Mouse (Mus musculus) intestine, postnatal 0 days (tissue): ENCODE measurements at regions not wholly inside any gene's neighbourhood (a gene's known extent, or its start where the extent isn't known, plus 50 kb on each side); places are given as distances from the start of the nearest gene placed in this dataset.

Source experiments
- ATAC-seq: fragments of 200-750 bp; cut with Nextera tagmentation; 2 replicates; pipeline ENCODE4 v1.8.0; 2017; ENCODE audit warnings: mild to moderate bottlenecking, moderate TSS enrichment, moderate library complexity
- H3K27ac ChIP-seq: fragments of 300-500 bp; sonication (generic); 2 replicates; pipeline ENCODE4 v1.5.1; 2014; ENCODE audit warnings: mild to moderate bottlenecking, low read depth, low read length, moderate library complexity
- H3K27me3 ChIP-seq: fragments of 300-500 bp; sonication (generic); replicated peaks from 2 replicates; pipeline ENCODE4 v1.6.1; 2014; ENCODE audit warnings: low read length, mixed read lengths; ENCODE audit not compliant: control insufficient read depth, insufficient read depth
- H3K36me3 ChIP-seq: fragments of 300-500 bp; sonication (generic); 2 replicates; pipeline ENCODE4 v1.6.1; 2014; ENCODE audit warnings: mild to moderate bottlenecking, moderate library complexity; ENCODE audit not compliant: control insufficient read depth, insufficient read depth
- H3K4me1 ChIP-seq: fragments of 300-500 bp; sonication (generic); replicated peaks from 2 replicates; pipeline ENCODE4 v1.6.1; 2014; ENCODE audit warnings: antibody characterized with exemption, low read length, mixed read lengths; ENCODE audit not compliant: control insufficient read depth, insufficient read depth
- H3K4me2 ChIP-seq: fragments of 300-500 bp; sonication (generic); replicated peaks from 2 replicates; pipeline ENCODE4 v1.6.1; 2014; ENCODE audit warnings: low read depth, mild to moderate bottlenecking, moderate library complexity
- H3K4me3 ChIP-seq: fragments of 300-500 bp; sonication (generic); 2 replicates; pipeline ENCODE4 v1.5.1; 2014; ENCODE audit warnings: low read depth, low read length
- H3K9ac ChIP-seq: fragments of 300-500 bp; sonication (generic); 2 replicates; pipeline ENCODE4 v1.6.1; 2014; ENCODE audit warnings: mild to moderate bottlenecking, low read depth, low read length
- H3K9me3 ChIP-seq: fragments of 300-500 bp; sonication (generic); 2 replicates; pipeline ENCODE4 v1.6.1; 2016; ENCODE audit warnings: mixed run types; ENCODE audit not compliant: control insufficient read depth
- CTCF ChIP-seq: sonication (generic); IDR thresholded peaks from 2 replicates; pipeline ENCODE4 v1.5.1; 2016; ENCODE audit warnings: low read depth, mild to moderate bottlenecking, control low read depth, antibody characterized with exemption, moderate library complexity
- WGBS: fragments of 180-500 bp; shearing (Covaris S2); extraction: QIAGEN DNeasy Blood & Tissue Kit; methylation state at CpG from one replicate; pipeline ENCODE4 v1.1.7; 2014; 5-methylcytosine and 5-hydroxymethylcytosine counted together

GRCm38 (mm10) chr16:55474950-55475525 lies 177.3 kb upstream of the Zpld1 start:
- no peak for TF ChIP-seq CTCF
- H3K27ac ChIP-seq: no peak overlapping the region
- ATAC-seq: no peak
- no peak overlapping the region for H3K9ac ChIP-seq
- 87% methylated on average over 7 of the region's 7 CpGs for WGBS
- no peak overlapping the region for H3K4me3 ChIP-seq
- H3K27me3 ChIP-seq: no peaks in the 10 kb centered on the region
- H3K9me3 ChIP-seq: no peaks in the 10 kb centered on the region
- H3K4me1 ChIP-seq: no peaks in the 10 kb centered on the region
- no peak overlapping the region for H3K4me2 ChIP-seq
- H3K36me3 ChIP-seq: no peaks in the 10 kb centered on the region

- no peak overlapping the region for H3K9ac ChIP-seq
- no peak overlapping the region for H3K4me3 ChIP-seq
- H3K9me3 ChIP-seq: no peaks in the 10 kb centered on the region
- no peaks in the 10 kb centered on the region for H3K27me3 ChIP-seq
- no peak for TF ChIP-seq CTCF
- no peak for ATAC-seq
- no peak overlapping the region for H3K4me2 ChIP-seq
- WGBS: 49% methylated on average over 4 of the region's 4 CpGs
- no peak overlapping the region for H3K27ac ChIP-seq
- no peaks in the 10 kb centered on the region for H3K36me3 ChIP-seq
- H3K4me1 ChIP-seq: no peaks in the 10 kb centered on the region
These were observed 173.6 kb upstream of the Zpld1 start for GRCm38 (mm10) chr16:55471396-55471795.

DNA sequence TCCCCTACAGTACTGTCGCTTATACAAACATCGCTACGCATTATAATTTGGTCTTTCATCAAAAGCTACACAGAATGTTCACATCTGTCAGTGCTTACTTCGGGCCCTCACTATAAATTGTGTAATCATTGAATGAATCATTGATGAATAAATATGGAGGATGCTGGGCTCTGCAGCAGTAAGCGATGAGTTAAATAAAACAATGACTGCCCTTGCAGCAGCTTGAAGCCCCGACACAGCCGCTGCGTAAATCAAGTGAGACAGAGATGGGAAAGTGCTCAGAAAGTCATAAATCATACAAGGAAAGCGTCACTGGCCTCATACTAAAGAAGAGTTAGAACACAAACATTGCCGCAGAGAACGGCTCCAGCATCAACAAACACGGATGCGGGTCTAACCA lies 172.9 kb upstream of the Zpld1 start:
- no peak overlapping the region for H3K4me3 ChIP-seq
- no peaks in the 10 kb centered on the region for H3K27me3 ChIP-seq
- no peaks in the 10 kb centered on the region for H3K36me3 ChIP-seq
- 28% methylated on average over 13 of the region's 13 CpGs for WGBS
- H3K9me3 ChIP-seq: no peaks in the 10 kb centered on the region
- H3K9ac ChIP-seq: no peak overlapping the region
- no peak overlapping the region for H3K4me2 ChIP-seq
- no peak overlapping the region for H3K27ac ChIP-seq
- TF ChIP-seq CTCF: no peak
- H3K4me1 ChIP-seq: no peaks in the 10 kb centered on the region
- no peak for ATAC-seq

DNA sequence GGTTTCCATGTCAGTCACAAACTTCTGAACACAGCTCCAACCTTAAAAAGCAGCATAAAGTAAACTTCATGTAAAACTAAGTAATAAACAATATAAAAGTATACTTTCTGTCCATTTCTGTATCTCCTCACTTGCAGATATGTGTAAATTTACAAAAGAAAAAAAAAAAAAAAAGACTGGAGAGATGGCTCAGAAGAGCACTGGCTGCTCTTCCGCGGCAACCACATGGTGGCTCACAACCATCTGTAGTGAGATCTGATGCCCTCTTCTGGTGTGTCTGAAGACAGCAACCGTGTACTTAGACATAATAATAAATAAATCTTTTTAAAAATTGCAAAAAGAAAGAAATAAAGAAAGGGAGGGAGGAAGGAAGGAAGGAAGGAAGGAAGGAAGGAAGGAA lies 171.9 kb upstream of the Zpld1 start:
- no peak for TF ChIP-seq CTCF
- Histone ChIP-seq H3K4me3 (no peak overlapping the region), H3K27ac (no peak overlapping the region), H3K27me3 (no peaks in the 10 kb centered on the region), H3K9me3 (no peaks in the 10 kb centered on the region), H3K4me2 (no peak overlapping the region), H3K36me3 (no peaks in the 10 kb centered on the region), H3K4me1 (no peaks in the 10 kb centered on the region), H3K9ac (no peak overlapping the region)
- ATAC-seq: no peak
- WGBS: 65% methylated on average over 3 of the region's 3 CpGs

GRCm38 (mm10) chr16:55468833-55469458 lies 171.2 kb upstream of the Zpld1 start:
- Histone ChIP-seq H3K4me1 (no peaks in the 10 kb centered on the region), H3K4me3 (no peak overlapping the region), H3K27ac (no peak overlapping the region), H3K36me3 (no peaks in the 10 kb centered on the region), H3K9me3 (no peaks in the 10 kb centered on the region), H3K4me2 (no peak overlapping the region), H3K9ac (no peak overlapping the region), H3K27me3 (no peaks in the 10 kb centered on the region)
- ATAC-seq: 0 out of 2 replicates have a peak, but pooled peaks have one; percentile 45
- WGBS: 44% methylated on average over 9 of the region's 9 CpGs
- TF ChIP-seq CTCF: peak; percentile 89

GRCm38 (mm10) chr16:55460519-55460918 lies 162.7 kb upstream of the Zpld1 start:
- TF ChIP-seq CTCF: peak; percentile 71
- H3K9me3 ChIP-seq: no peaks in the 10 kb centered on the region
- no peak for ATAC-seq

More at GRCm38 (mm10) chr16:55460519-55460918, 162.7 kb upstream of the Zpld1 start:
- H3K27ac ChIP-seq: no peak overlapping the region
- H3K4me2 ChIP-seq: no peak overlapping the region
- no peaks in the 10 kb centered on the region for H3K36me3 ChIP-seq
- H3K4me3 ChIP-seq: no peak overlapping the region
- H3K4me1 ChIP-seq: no peaks in the 10 kb centered on the region
- H3K9ac ChIP-seq: no peak overlapping the region
- no peaks in the 10 kb centered on the region for H3K27me3 ChIP-seq
